Mouse (Mus musculus): ENCODE data around the gene Gstm6. TPM values are rescaled to one million over a fixed set of nuclear protein-coding genes. Genes with fewer than 3 reads are reported as not detected.
A peak's percentile ranks its signal among the peaks of the same experiment; 100 is the strongest.
"Not testable (repeated sequence)": the region's sequence is repeated elsewhere in the genome, so short reads cannot be mapped to it uniquely, and the experiment has no call there.

Gene Gstm6
- polyA plus RNA-seq, 1 experiment from 2014 or later: 8.1 TPM

DNA sequence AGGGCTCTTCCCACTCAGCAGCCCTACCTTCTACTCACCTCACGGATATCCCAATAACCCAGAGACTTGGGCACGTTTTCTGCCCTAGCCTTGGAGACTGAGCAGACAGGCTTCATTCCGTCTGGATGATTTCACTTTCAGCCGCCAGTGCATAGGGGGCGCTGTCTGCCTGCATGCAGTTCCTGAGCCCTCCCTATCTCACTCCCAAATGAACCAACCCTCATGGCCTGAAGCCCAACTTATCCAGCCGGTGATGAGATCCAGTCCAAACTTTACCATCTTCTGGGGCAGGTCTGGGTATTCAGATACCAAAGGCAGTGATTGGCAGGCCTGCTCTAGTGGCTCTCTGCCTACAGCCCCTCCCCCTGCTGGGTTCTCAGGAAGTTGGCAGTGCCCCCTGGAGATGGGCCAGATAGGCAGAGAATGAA lies 9.8 kb upstream of the Gstm6 start:
- H3K4me3 ChIP-seq (replicated peaks; ENCODE audit: low read length): no peak overlapping the region
- no peaks in the 10 kb centered on the region for H3K4me1 ChIP-seq (replicated peaks; ENCODE audit: control insufficient read depth, insufficient read depth, low read length)
- DNase-seq (ENCODE audit: low spot score) (peak; percentile 58), ATAC-seq (ENCODE audit: low FRiP score) (peak; percentile 80; the same call in 1 of the 2 replicates)
- WGBS: 25% methylated on average over 6 of the region's 6 CpGs
- H3K9ac ChIP-seq: no peak overlapping the region
- no peak overlapping the region for H3K27ac ChIP-seq
- H3K4me2 ChIP-seq (replicated peaks): no peak overlapping the region
- H3K27me3 ChIP-seq (ENCODE audit: control insufficient read depth, insufficient read depth, low read length): no peaks in the 10 kb centered on the region
- no peaks in the 10 kb centered on the region for H3K36me3 ChIP-seq (replicated peaks; ENCODE audit: control insufficient read depth, insufficient read depth)
- H3K9me3 ChIP-seq (ENCODE audit: control insufficient read depth, low read length): no peaks in the 10 kb centered on the region

DNA sequence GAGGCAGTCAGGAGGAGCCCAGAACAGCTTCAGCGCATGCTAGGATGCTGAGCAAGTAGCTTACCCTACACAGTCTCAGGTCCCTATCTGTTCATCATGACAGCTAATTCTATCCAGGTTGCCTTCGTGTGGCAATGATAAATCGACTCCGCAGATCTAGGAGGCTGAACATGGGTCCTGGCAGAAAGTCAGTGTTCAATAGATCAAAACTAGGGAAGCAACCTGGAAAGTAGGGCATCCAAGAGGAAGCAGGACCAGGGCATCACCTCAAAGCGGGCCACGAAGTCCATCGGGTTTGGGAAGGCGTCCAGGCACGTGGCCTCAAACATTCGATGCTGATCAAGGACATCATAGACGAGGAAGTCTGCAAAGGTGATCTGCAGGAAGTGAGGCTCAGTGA lies 7.0 kb upstream of the Gstm6 start:
- Histone ChIP-seq H3K9me3 (ENCODE audit: control insufficient read depth, low read length) (no peaks in the 10 kb centered on the region), H3K27me3 (ENCODE audit: control insufficient read depth, insufficient read depth, low read length) (no peaks in the 10 kb centered on the region), H3K4me2 (replicated peaks) (no peak overlapping the region), H3K4me1 (replicated peaks; ENCODE audit: control insufficient read depth, insufficient read depth, low read length) (no peaks in the 10 kb centered on the region), H3K4me3 (replicated peaks; ENCODE audit: low read length) (no peak overlapping the region), H3K36me3 (replicated peaks; ENCODE audit: control insufficient read depth, insufficient read depth) (no peaks in the 10 kb centered on the region), H3K27ac (no peak overlapping the region), H3K9ac (no peak overlapping the region)
- no peak for ATAC-seq (ENCODE audit: low FRiP score)
- 86% methylated on average over 11 of the region's 11 CpGs for WGBS
- DNase-seq (ENCODE audit: low spot score): no peak

DNA sequence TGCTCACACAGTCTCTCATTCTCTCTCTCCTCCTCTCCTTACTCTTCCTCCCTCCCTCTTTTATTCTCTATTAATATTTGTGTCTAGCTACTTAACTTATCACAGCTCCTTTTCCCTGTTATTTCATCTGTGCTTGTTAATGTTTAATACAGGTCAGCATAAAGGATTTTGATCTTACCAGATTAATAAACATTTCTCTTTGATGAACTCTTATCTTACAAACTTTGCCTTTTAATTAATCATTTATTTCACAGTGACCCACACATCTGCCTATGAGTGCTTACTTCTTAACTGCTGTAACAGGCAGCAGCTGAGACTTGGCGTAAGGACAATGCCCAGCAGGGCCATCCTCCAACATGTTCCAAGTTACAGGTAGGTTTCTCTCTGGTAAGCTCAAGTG lies 5.9 kb upstream of the Gstm6 start:
- not testable (repeated sequence) for ATAC-seq (ENCODE audit: low FRiP score); H3K27ac ChIP-seq; DNase-seq (ENCODE audit: low spot score); H3K4me1 ChIP-seq (replicated peaks; ENCODE audit: control insufficient read depth, insufficient read depth, low read length); H3K9me3 ChIP-seq (ENCODE audit: control insufficient read depth, low read length); H3K36me3 ChIP-seq (replicated peaks; ENCODE audit: control insufficient read depth, insufficient read depth); H3K4me2 ChIP-seq (replicated peaks); H3K4me3 ChIP-seq (replicated peaks; ENCODE audit: low read length); H3K9ac ChIP-seq; H3K27me3 ChIP-seq (ENCODE audit: control insufficient read depth, insufficient read depth, low read length)
- 94% methylated on average over 1 of the region's 1 CpGs for WGBS

DNA sequence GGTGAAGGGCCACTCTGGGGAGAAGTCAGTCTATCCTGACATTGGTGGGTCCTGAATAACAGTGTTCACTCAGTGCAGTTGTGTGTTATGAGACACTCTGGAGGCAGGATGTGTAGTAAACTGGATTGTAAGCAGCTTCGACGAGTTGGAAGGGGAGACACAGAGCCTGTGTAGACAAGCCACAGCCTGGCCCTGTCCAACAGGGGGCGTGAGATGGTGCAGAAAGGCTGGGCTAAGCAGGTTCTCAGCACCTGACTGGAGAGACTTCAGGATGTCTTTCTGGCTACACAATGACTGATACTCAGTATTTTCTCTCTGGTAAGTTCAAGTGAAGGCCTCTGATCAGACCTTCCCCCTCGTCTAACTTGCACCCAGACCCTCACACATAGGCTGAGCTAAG lies 2.2 kb upstream of the Gstm6 start:
- H3K4me1 ChIP-seq (replicated peaks; ENCODE audit: control insufficient read depth, insufficient read depth, low read length): 0 out of 2 replicates have a peak, but pooled peaks cover 3% of the 10 kb centered on the region
- no peak overlapping the region for H3K9ac ChIP-seq
- no peaks in the 10 kb centered on the region for H3K27me3 ChIP-seq (ENCODE audit: control insufficient read depth, insufficient read depth, low read length)
- H3K36me3 ChIP-seq (replicated peaks; ENCODE audit: control insufficient read depth, insufficient read depth): no peaks in the 10 kb centered on the region
- no peak overlapping the region for H3K4me2 ChIP-seq (replicated peaks)
- 67% methylated on average over 4 of the region's 4 CpGs for WGBS
- no peak overlapping the region for H3K4me3 ChIP-seq (replicated peaks; ENCODE audit: low read length)
- no peak overlapping the region for H3K27ac ChIP-seq
- DNase-seq (ENCODE audit: low spot score): no peak
- no peaks in the 10 kb centered on the region for H3K9me3 ChIP-seq (ENCODE audit: control insufficient read depth, low read length)
- no peak for ATAC-seq (ENCODE audit: low FRiP score)

DNA sequence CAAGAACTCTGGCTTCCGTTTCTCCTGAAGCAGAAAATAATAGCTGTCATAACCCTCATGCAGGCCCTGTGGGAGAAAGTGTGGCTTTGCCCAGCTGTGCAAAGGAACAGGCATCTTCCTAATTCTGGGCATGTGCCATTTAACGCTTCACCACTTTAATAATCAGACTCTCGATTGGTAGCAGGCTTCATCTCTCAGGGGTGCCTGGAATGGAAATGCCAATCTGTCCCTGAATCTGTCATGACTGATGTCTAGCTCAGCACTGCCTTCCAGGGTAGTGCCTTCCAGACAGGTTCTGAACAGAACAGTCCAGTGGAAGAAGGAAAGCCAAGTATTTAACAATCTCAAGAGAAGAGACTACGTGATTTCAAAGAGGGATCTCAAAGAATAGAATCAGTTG lies 2.3 kb downstream of the Gstm6 start:
- Histone ChIP-seq H3K9me3 (ENCODE audit: control insufficient read depth, low read length) (no peaks in the 10 kb centered on the region), H3K4me1 (replicated peaks; ENCODE audit: control insufficient read depth, insufficient read depth, low read length) (0 out of 2 replicates have a peak, but pooled peaks cover 6% of the 10 kb centered on the region), H3K4me2 (replicated peaks) (no peak overlapping the region), H3K4me3 (replicated peaks; ENCODE audit: low read length) (no peak overlapping the region), H3K27ac (no peak overlapping the region), H3K9ac (no peak overlapping the region), H3K36me3 (replicated peaks; ENCODE audit: control insufficient read depth, insufficient read depth) (no peaks in the 10 kb centered on the region), H3K27me3 (ENCODE audit: control insufficient read depth, insufficient read depth, low read length) (no peaks in the 10 kb centered on the region)
- no peak for ATAC-seq (ENCODE audit: low FRiP score)
- 60% methylated on average over 4 of the region's 4 CpGs for WGBS
- no peak for DNase-seq (ENCODE audit: low spot score)

DNA sequence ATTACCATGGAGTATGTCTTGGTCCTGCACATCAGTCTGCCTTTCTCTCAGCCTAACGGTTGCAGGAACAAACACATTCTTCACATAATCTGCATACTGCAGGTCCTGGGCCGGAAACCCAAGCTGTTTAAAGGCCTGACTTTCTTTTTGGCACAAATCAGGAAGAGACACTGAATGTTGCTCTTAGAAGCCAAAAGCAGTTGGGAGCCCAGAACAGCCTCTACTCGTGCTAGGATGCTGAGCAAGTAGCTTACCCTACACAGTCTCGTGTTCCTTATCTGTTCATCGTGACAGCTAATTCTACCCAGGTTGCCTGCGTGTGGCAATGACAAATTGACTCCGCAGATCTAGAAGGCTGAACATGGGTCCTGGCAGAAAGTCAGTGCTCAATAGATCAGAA lies 3.0 kb downstream of the Gstm6 start:
- H3K4me2 ChIP-seq (replicated peaks): no peak overlapping the region
- H3K36me3 ChIP-seq (replicated peaks; ENCODE audit: control insufficient read depth, insufficient read depth): no peaks in the 10 kb centered on the region
- H3K27me3 ChIP-seq (ENCODE audit: control insufficient read depth, insufficient read depth, low read length): no peaks in the 10 kb centered on the region
- H3K9me3 ChIP-seq (ENCODE audit: control insufficient read depth, low read length): no peaks in the 10 kb centered on the region
- H3K4me3 ChIP-seq (replicated peaks; ENCODE audit: low read length): no peak overlapping the region
- 0 out of 2 replicates have a peak, but pooled peaks cover 6% of the 10 kb centered on the region for H3K4me1 ChIP-seq (replicated peaks; ENCODE audit: control insufficient read depth, insufficient read depth, low read length)
- ATAC-seq (ENCODE audit: low FRiP score) (no peak), DNase-seq (ENCODE audit: low spot score) (no peak)
- WGBS: 77% methylated on average over 7 of the region's 7 CpGs
- no peak overlapping the region for H3K27ac ChIP-seq
- H3K9ac ChIP-seq: no peak overlapping the region

DNA sequence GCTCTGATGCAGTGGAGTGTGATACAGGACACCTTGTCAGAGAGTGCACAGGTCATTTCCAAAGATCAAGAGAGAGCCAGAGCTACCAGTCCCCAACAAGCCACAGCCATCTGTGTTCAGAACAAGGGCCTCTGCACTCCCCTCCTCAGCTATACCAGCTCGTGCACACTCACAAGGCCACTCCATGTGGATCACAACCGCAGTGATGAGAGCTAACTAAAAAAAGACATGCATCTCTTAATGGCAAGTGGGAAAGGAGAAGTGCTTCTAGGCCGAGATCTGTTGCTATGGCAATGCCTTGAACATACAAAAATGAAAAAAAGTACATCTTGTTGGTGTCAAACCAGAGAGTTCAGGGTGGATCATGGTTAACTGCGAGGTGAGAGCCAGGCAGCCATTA lies 3.7 kb downstream of the Gstm6 start:
- Histone ChIP-seq H3K4me1 (replicated peaks; ENCODE audit: control insufficient read depth, insufficient read depth, low read length) (0 out of 2 replicates have a peak, but pooled peaks cover 6% of the 10 kb centered on the region), H3K4me2 (replicated peaks) (no peak overlapping the region), H3K27me3 (ENCODE audit: control insufficient read depth, insufficient read depth, low read length) (no peaks in the 10 kb centered on the region), H3K4me3 (replicated peaks; ENCODE audit: low read length) (no peak overlapping the region), H3K27ac (no peak overlapping the region), H3K36me3 (replicated peaks; ENCODE audit: control insufficient read depth, insufficient read depth) (no peaks in the 10 kb centered on the region), H3K9ac (no peak overlapping the region), H3K9me3 (ENCODE audit: control insufficient read depth, low read length) (no peaks in the 10 kb centered on the region)
- WGBS: 60% methylated on average over 4 of the region's 4 CpGs
- ATAC-seq (ENCODE audit: low FRiP score) (no peak), DNase-seq (ENCODE audit: low spot score) (no peak)

DNA sequence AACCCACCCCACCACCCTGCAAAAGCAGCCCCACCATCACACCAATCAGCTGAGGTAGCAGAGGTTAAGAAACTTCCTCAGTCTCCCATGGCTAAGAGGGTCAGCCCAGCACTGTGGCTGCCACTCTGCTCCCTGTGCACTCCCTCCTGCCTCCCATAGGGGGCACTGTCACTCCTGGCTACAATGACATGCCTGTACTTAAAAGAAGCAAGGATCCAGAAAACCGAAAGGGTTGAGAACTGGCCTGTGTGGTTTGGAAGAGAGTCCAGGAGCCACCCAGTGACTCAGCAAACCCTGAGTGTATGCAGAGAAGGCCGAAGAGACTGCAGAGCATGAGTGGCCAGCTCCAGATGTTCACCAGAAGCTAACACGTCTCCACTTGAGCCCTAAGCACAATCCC lies 4.1 kb downstream of the Gstm6 start:
- H3K36me3 ChIP-seq (replicated peaks; ENCODE audit: control insufficient read depth, insufficient read depth): no peaks in the 10 kb centered on the region
- H3K27ac ChIP-seq: no peak overlapping the region
- no peak overlapping the region for H3K4me3 ChIP-seq (replicated peaks; ENCODE audit: low read length)
- H3K9ac ChIP-seq: no peak overlapping the region
- 0 out of 2 replicates have a peak, but pooled peaks cover 6% of the 10 kb centered on the region for H3K4me1 ChIP-seq (replicated peaks; ENCODE audit: control insufficient read depth, insufficient read depth, low read length)
- DNase-seq (ENCODE audit: low spot score) (no peak), ATAC-seq (ENCODE audit: low FRiP score) (no peak)
- no peak overlapping the region for H3K4me2 ChIP-seq (replicated peaks)
- no peaks in the 10 kb centered on the region for H3K27me3 ChIP-seq (ENCODE audit: control insufficient read depth, insufficient read depth, low read length)
- 46% methylated on average over 3 of the region's 3 CpGs for WGBS
- H3K9me3 ChIP-seq (ENCODE audit: control insufficient read depth, low read length): no peaks in the 10 kb centered on the region

DNA sequence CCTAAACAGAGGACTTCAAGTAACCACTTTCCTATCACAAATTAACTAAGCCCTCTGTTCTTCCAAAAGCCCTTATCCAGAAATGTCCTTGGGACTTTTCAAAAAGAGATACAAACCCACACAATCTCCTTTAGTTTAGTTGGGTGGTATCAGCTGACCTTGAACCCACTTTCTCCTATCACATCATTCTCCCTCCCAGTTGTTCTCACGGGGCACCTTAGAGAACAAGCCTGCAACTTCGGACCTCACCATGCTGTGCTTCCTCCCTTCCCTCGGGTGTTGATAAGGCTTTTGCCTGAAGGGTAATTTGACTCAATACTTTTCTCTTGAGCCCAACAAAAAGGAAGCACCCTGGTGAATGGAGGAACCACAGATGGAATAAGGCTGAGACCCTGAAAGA lies 7.7 kb downstream of the Gstm6 start:
- H3K4me2 ChIP-seq (replicated peaks): no peak overlapping the region
- no peak overlapping the region for H3K27ac ChIP-seq
- ATAC-seq (ENCODE audit: low FRiP score): no peak
- peaks cover 6% of the 10 kb centered on the region; the same call in 1 of the 2 replicates for H3K4me1 ChIP-seq (replicated peaks; ENCODE audit: control insufficient read depth, insufficient read depth, low read length)
- no peaks in the 10 kb centered on the region for H3K9me3 ChIP-seq (ENCODE audit: control insufficient read depth, low read length)
- 78% methylated on average over 3 of the region's 3 CpGs for WGBS
- H3K4me3 ChIP-seq (replicated peaks; ENCODE audit: low read length): no peak overlapping the region
- H3K36me3 ChIP-seq (replicated peaks; ENCODE audit: control insufficient read depth, insufficient read depth): no peaks in the 10 kb centered on the region
- H3K9ac ChIP-seq: no peak overlapping the region
- no peak for DNase-seq (ENCODE audit: low spot score)
- no peaks in the 10 kb centered on the region for H3K27me3 ChIP-seq (ENCODE audit: control insufficient read depth, insufficient read depth, low read length)

DNA sequence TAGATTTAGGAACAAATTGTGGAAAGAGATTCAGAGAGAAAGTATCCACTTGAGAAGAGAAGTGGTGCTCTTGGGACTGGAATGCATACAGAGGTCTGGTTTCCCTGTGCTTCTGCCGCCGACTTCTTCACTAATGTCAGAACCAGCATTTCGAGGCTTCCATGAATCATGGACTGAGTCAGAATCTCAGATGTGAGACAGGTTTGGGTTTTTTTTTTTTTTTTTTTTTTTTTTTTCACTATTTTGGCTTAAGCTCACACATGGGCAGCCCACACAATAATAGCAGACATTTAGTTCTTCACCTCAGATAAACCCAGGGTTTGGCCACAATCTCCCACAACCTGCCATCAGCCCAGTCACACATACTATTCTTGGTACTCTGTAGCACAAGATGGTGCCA lies 8.3 kb downstream of the Gstm6 start:
- Histone ChIP-seq H3K27me3 (ENCODE audit: control insufficient read depth, insufficient read depth, low read length) (no peaks in the 10 kb centered on the region), H3K9me3 (ENCODE audit: control insufficient read depth, low read length) (no peaks in the 10 kb centered on the region), H3K9ac (no peak overlapping the region), H3K4me2 (replicated peaks) (no peak overlapping the region), H3K36me3 (replicated peaks; ENCODE audit: control insufficient read depth, insufficient read depth) (no peaks in the 10 kb centered on the region), H3K4me1 (replicated peaks; ENCODE audit: control insufficient read depth, insufficient read depth, low read length) (peaks cover 12% of the 10 kb centered on the region; the same call in 1 of the 2 replicates), H3K27ac (no peak overlapping the region), H3K4me3 (replicated peaks; ENCODE audit: low read length) (no peak overlapping the region)
- DNase-seq (ENCODE audit: low spot score) (no peak), ATAC-seq (ENCODE audit: low FRiP score) (no peak)
- 88% methylated on average over 3 of the region's 3 CpGs for WGBS
